Mouse (Mus musculus) neural tube, embryonic 14.5 days (tissue): ENCODE measurements around the gene Prps1. TPM values are rescaled to one million over a fixed set of nuclear protein-coding genes. Genes with fewer than 3 reads are reported as not detected.

Experiments used
- ATAC-seq: fragments of 200-750 bp; cut with Nextera tagmentation; 2 replicates; pipeline ENCODE4 v1.8.0; 2017; ENCODE audit warnings: low read depth, mild to moderate bottlenecking, moderate TSS enrichment, moderate library complexity
- H3K27ac ChIP-seq: fragments of 300-500 bp; sonication (generic); 2 replicates; pipeline ENCODE4 v1.5.1; 2014; ENCODE audit warnings: low read depth, mild to moderate bottlenecking, control low read depth, low read length, moderate library complexity, mixed read lengths
- H3K27me3 ChIP-seq: fragments of 300-500 bp; sonication (generic); 2 replicates; pipeline ENCODE4 v1.6.1; 2014; ENCODE audit warnings: low read length; ENCODE audit not compliant: control insufficient read depth, insufficient read depth
- H3K36me3 ChIP-seq: fragments of 300-500 bp; sonication (generic); 2 replicates; pipeline ENCODE4 v1.6.1; 2014; ENCODE audit warnings: low read length, mixed read lengths; ENCODE audit not compliant: control insufficient read depth, insufficient read depth
- H3K4me1 ChIP-seq: fragments of 300-500 bp; sonication (generic); 2 replicates; pipeline ENCODE4 v1.6.1; 2014; ENCODE audit warnings: low read length; ENCODE audit not compliant: control insufficient read depth, insufficient read depth
- H3K4me2 ChIP-seq: fragments of 300-500 bp; sonication (generic); 2 replicates; pipeline ENCODE4 v1.6.1; 2014; ENCODE audit warnings: mild to moderate bottlenecking, low read depth, low read length, control low read depth
- H3K4me3 ChIP-seq: fragments of 300-500 bp; sonication (generic); 2 replicates; pipeline ENCODE4 v1.5.1; 2014; ENCODE audit warnings: low read depth, low read length, control low read depth, mixed read lengths
- H3K9ac ChIP-seq: fragments of 300-500 bp; sonication (generic); replicated peaks from 2 replicates; pipeline ENCODE4 v1.6.1; 2014; ENCODE audit warnings: low read depth, mild to moderate bottlenecking, control low read depth, low read length, mixed read lengths
- H3K9me3 ChIP-seq: fragments of 300-500 bp; sonication (generic); 2 replicates; pipeline ENCODE4 v1.6.1; 2016; ENCODE audit warnings: low read length; ENCODE audit not compliant: control insufficient read depth
- WGBS: fragments of 180-500 bp; shearing (Covaris S2); extraction: QIAGEN DNeasy Blood & Tissue Kit; methylation state at CpG from one replicate; pipeline ENCODE4 v1.1.7; 2014; 5-methylcytosine and 5-hydroxymethylcytosine counted together
- polyA plus RNA-seq: library from polyadenylated mRNA; unstranded; fragments of >200 nt; fragmentation: Nextera tagmentation; extraction: Ambion mirVana; gene quantifications from 2 replicates; pipeline ENCODE4 v1.2.1, GENCODE M21; 2014

Prps1 gene
- polyA plus RNA-seq, 1 experiment from 2014 or later, result 98.9 TPM

GRCm38 (mm10) chrX:140445551-140445950 lies 10.9 kb upstream of the Prps1 start:
- Histone ChIP-seq H3K4me2 (no peak overlapping the region), H3K27me3 (no peaks in the 10 kb centered on the region), H3K27ac (no peak overlapping the region), H3K4me3 (no peak overlapping the region), H3K9ac (no peak overlapping the region), H3K36me3 (no peaks in the 10 kb centered on the region), H3K9me3 (no peaks in the 10 kb centered on the region), H3K4me1 (no peaks in the 10 kb centered on the region)
- 79% methylated on average over 13 of the region's 13 CpGs for WGBS
- ATAC-seq, result no peak

GRCm38 (mm10) chrX:140450071-140450470 lies 6.3 kb upstream of the Prps1 start:
- Histone ChIP-seq H3K27ac (no peak overlapping the region), H3K27me3 (no peaks in the 10 kb centered on the region)
- 84% methylated on average over 3 of the region's 3 CpGs for WGBS

GRCm38 (mm10) chrX:140456751-140457491 lies 508 bp downstream of the Prps1 start:
- ATAC-seq, result peak; percentile 63
- H3K4me2 ChIP-seq, result peak overlapping the region; percentile 55
- H3K9ac ChIP-seq, result peak overlapping the region; percentile 53
- no peaks in the 10 kb centered on the region for H3K9me3 ChIP-seq
- no peaks in the 10 kb centered on the region for H3K36me3 ChIP-seq
- no peaks in the 10 kb centered on the region for H3K27me3 ChIP-seq
- 17% methylated on average over 39 of the region's 39 CpGs for WGBS
- H3K4me3 ChIP-seq, result peak overlapping the region; percentile 48
- peak overlapping the region; percentile 28; the same call in 1 of the 2 replicates for H3K27ac ChIP-seq
- H3K4me1 ChIP-seq, result no peaks in the 10 kb centered on the region

More at GRCm38 (mm10) chrX:140450071-140450470, 6.3 kb upstream of the Prps1 start:
- Histone ChIP-seq H3K4me1 (no peaks in the 10 kb centered on the region), H3K9ac (no peak overlapping the region), H3K36me3 (no peaks in the 10 kb centered on the region), H3K9me3 (no peaks in the 10 kb centered on the region), H3K4me3 (no peak overlapping the region), H3K4me2 (no peak overlapping the region)
- ATAC-seq, result no peak

GRCm38 (mm10) chrX:140457502-140457901 lies 1.1 kb downstream of the Prps1 start:
- no peak overlapping the region for H3K27ac ChIP-seq
- no peak overlapping the region; the same call in 1 of the 2 replicates for H3K9ac ChIP-seq
- H3K4me3 ChIP-seq, result peak overlapping the region; percentile 48
- no peak for ATAC-seq
- no peaks in the 10 kb centered on the region for H3K4me1 ChIP-seq
- 22% methylated on average over 12 of the region's 12 CpGs for WGBS
- peak overlapping the region; percentile 55 for H3K4me2 ChIP-seq
- H3K36me3 ChIP-seq, result no peaks in the 10 kb centered on the region
- no peaks in the 10 kb centered on the region for H3K27me3 ChIP-seq
- no peaks in the 10 kb centered on the region for H3K9me3 ChIP-seq

GRCm38 (mm10) chrX:140478231-140478630 lies 21.8 kb downstream of the Prps1 start:
- no peaks in the 10 kb centered on the region for H3K27me3 ChIP-seq
- H3K27ac ChIP-seq, result no peak overlapping the region
- H3K9ac ChIP-seq, result no peak overlapping the region
- H3K9me3 ChIP-seq, result no peaks in the 10 kb centered on the region
- no peak overlapping the region for H3K4me3 ChIP-seq
- 94% methylated on average over 6 of the region's 6 CpGs for WGBS
- no peaks in the 10 kb centered on the region for H3K4me1 ChIP-seq
- no peak for ATAC-seq
- no peak overlapping the region for H3K4me2 ChIP-seq
- no peaks in the 10 kb centered on the region for H3K36me3 ChIP-seq

GRCm38 (mm10) chrX:140479171-140479570 lies 22.8 kb downstream of the Prps1 start:
- H3K36me3 ChIP-seq, result no peaks in the 10 kb centered on the region
- H3K4me2 ChIP-seq, result no peak overlapping the region
- H3K9me3 ChIP-seq, result no peaks in the 10 kb centered on the region
- H3K4me1 ChIP-seq, result no peaks in the 10 kb centered on the region
- H3K27ac ChIP-seq, result no peak overlapping the region
- WGBS, result 67% methylated on average over 5 of the region's 5 CpGs
- no peak for ATAC-seq
- H3K9ac ChIP-seq, result no peak overlapping the region
- H3K27me3 ChIP-seq, result no peaks in the 10 kb centered on the region
- no peak overlapping the region for H3K4me3 ChIP-seq

GRCm38 (mm10) chrX:140489174-140489573 lies 32.8 kb downstream of the Prps1 start:
- Histone ChIP-seq H3K4me1 (no peaks in the 10 kb centered on the region), H3K4me2 (no peak overlapping the region), H3K4me3 (no peak overlapping the region), H3K36me3 (no peaks in the 10 kb centered on the region), H3K27me3 (peaks cover 3% of the 10 kb centered on the region; the same call in 1 of the 2 replicates), H3K27ac (no peak overlapping the region), H3K9me3 (no peaks in the 10 kb centered on the region), H3K9ac (no peak overlapping the region)
- ATAC-seq, result no peak
- 94% methylated on average over 1 of the region's 1 CpGs for WGBS

GRCm38 (mm10) chrX:140490203-140490602 lies 33.8 kb downstream of the Prps1 start:
- no peaks in the 10 kb centered on the region for H3K9me3 ChIP-seq
- no peaks in the 10 kb centered on the region for H3K36me3 ChIP-seq
- no peak overlapping the region for H3K4me3 ChIP-seq
- H3K9ac ChIP-seq, result no peak overlapping the region
- no peak overlapping the region for H3K4me2 ChIP-seq
- WGBS, result 92% methylated on average over 3 of the region's 3 CpGs
- peaks cover 3% of the 10 kb centered on the region; the same call in 1 of the 2 replicates for H3K27me3 ChIP-seq
- H3K4me1 ChIP-seq, result no peaks in the 10 kb centered on the region
- H3K27ac ChIP-seq, result no peak overlapping the region
- ATAC-seq, result no peak

- no peaks in the 10 kb centered on the region for H3K4me1 ChIP-seq
- no peaks in the 10 kb centered on the region for H3K36me3 ChIP-seq
- WGBS, result 57% methylated on average over 10 of the region's 10 CpGs
- no peak overlapping the region for H3K9ac ChIP-seq
- no peak overlapping the region for H3K4me2 ChIP-seq
- no peak for ATAC-seq
- no peak overlapping the region for H3K4me3 ChIP-seq
- H3K27ac ChIP-seq, result no peak overlapping the region
- peaks cover 3% of the 10 kb centered on the region; the same call in 1 of the 2 replicates for H3K27me3 ChIP-seq
- no peaks in the 10 kb centered on the region for H3K9me3 ChIP-seq
Observed at GRCm38 (mm10) chrX:140491884-140492571, 35.6 kb downstream of the Prps1 start.
